Mouse (Mus musculus) CH12.LX (cell line): ENCODE measurements around the gene Tank. TPM values are rescaled to one million over a fixed set of nuclear protein-coding genes. Genes with fewer than 3 reads are reported as not detected.

Source experiments
- DNase-seq: peaks from one replicate; pipeline ENCODE4 v3.0.0-alpha.2; 2013; ENCODE audit errors: extremely low read depth
- H3K27ac ChIP-seq: 2 replicates; pipeline ENCODE4 v1.5.1; 2012; ENCODE audit warnings: low read depth, mild to moderate bottlenecking, control low read depth, moderate library complexity; ENCODE audit not compliant: insufficient read depth
- H3K27me3 ChIP-seq: replicated peaks from 2 replicates; pipeline ENCODE3; 2012; ENCODE audit warnings: inconsistent platforms
- H3K36me3 ChIP-seq, 2 experiments: replicated peaks in 1 of 2; 2 replicates each; pipeline versions ENCODE3 to v1.6.1; 2012; ENCODE audit warnings: inconsistent platforms in 1 of 2, low read length in 1 of 2, mild to moderate bottlenecking in 1 of 2, mixed read lengths in 1 of 2, moderate library complexity in 1 of 2; ENCODE audit not compliant: control insufficient read depth in 1 of 2, insufficient read depth in 1 of 2
- H3K4me1 ChIP-seq, 2 experiments: 2 replicates each; pipeline ENCODE4 v1.6.1; 2012; ENCODE audit warnings: inconsistent platforms in 1 of 2, moderate library complexity in 1 of 2; ENCODE audit not compliant: insufficient read depth in 2 of 2, control insufficient read depth in 1 of 2
- H3K4me2 ChIP-seq: 2 replicates; pipeline ENCODE4 v1.6.1; 2012; ENCODE audit warnings: low read depth, mild to moderate bottlenecking, control low read depth; ENCODE audit not compliant: poor library complexity, insufficient read depth, severe bottlenecking
- H3K4me3 ChIP-seq, 3 experiments: fragments of 150-350 bp in 1 of 3; sonication (generic) in 1 of 3; replicated peaks in 1 of 3; 2 replicates each; pipeline versions ENCODE3 to v1.5.1; 2011 to 2012; ENCODE audit warnings: low read depth in 2 of 3, low read length in 2 of 3, mild to moderate bottlenecking in 2 of 3, moderate library complexity in 2 of 3, control low read depth in 1 of 3, improper control_type of control experiment in 1 of 3, inconsistent platforms in 1 of 3, mixed read lengths in 1 of 3; ENCODE audit not compliant: poor library complexity in 1 of 3
- H3K79me2 ChIP-seq: replicated peaks from 2 replicates; pipeline ENCODE4 v1.6.1; 2012; ENCODE audit warnings: mild to moderate bottlenecking, moderate library complexity; ENCODE audit not compliant: control insufficient read depth, poor library complexity, insufficient read depth, severe bottlenecking; ENCODE audit errors: extremely low read depth
- H3K9ac ChIP-seq: 2 replicates; pipeline ENCODE4 v1.6.1; 2012; ENCODE audit warnings: low read depth, mild to moderate bottlenecking, control low read depth, moderate library complexity; ENCODE audit not compliant: insufficient read depth
- H3K9me3 ChIP-seq: replicated peaks from 2 replicates; pipeline ENCODE3; 2012; ENCODE audit warnings: low read length, inconsistent platforms, mixed read lengths
- CHD2 ChIP-seq: IDR thresholded peaks from 2 replicates; pipeline ENCODE4 v1.6.1; 2011; ENCODE audit warnings: low read length, improper control_type of control experiment
- CTCF ChIP-seq, 2 experiments: IDR thresholded peaks in 1 of 2; conservative IDR thresholded peaks in 1 of 2; 2 replicates each; pipeline ENCODE4 v1.5.1; 2011 to 2012; ENCODE audit warnings: low read depth in 2 of 2, low read length in 2 of 2, improper control_type of control experiment in 1 of 2, inconsistent platforms in 1 of 2, mild to moderate bottlenecking in 1 of 2, moderate library complexity in 1 of 2
- E2F4 ChIP-seq: IDR thresholded peaks from 2 replicates; pipeline ENCODE4 v1.6.1; 2011; ENCODE audit warnings: low read depth, low read length, improper control_type of control experiment; ENCODE audit not compliant: insufficient replicate concordance
- EP300 ChIP-seq: IDR thresholded peaks from 2 replicates; pipeline ENCODE4 v1.6.1; 2011; ENCODE audit warnings: low read length, improper control_type of control experiment
- ETS1 ChIP-seq: conservative IDR thresholded peaks from 2 replicates; pipeline ENCODE4 v1.6.1; 2012; ENCODE audit warnings: low read depth, mild to moderate bottlenecking, inconsistent platforms, low read length, improper control_type of control experiment, moderate library complexity
- GABPA ChIP-seq: IDR thresholded peaks from 2 replicates; pipeline ENCODE4 v1.6.1; 2012; ENCODE audit warnings: low read depth, low read length, improper control_type of control experiment, inconsistent platforms; ENCODE audit not compliant: insufficient replicate concordance
- HCFC1 ChIP-seq: IDR thresholded peaks from 2 replicates; pipeline ENCODE4 v1.6.1; 2012; ENCODE audit warnings: low read depth, mild to moderate bottlenecking, inconsistent platforms, low read length, improper control_type of control experiment
- IRF4 ChIP-seq: IDR thresholded peaks from 2 replicates; pipeline ENCODE4 v1.6.1; 2014; ENCODE audit warnings: low read depth, mild to moderate bottlenecking, inconsistent platforms, low read length, improper control_type of control experiment
- JUN ChIP-seq: IDR thresholded peaks from 2 replicates; pipeline ENCODE4 v1.6.1; 2011; ENCODE audit warnings: low read depth, mild to moderate bottlenecking, low read length, improper control_type of control experiment, moderate library complexity; ENCODE audit not compliant: insufficient read depth
- MAFK ChIP-seq: IDR thresholded peaks from 2 replicates; pipeline ENCODE4 v1.6.1; 2011; ENCODE audit warnings: low read length, improper control_type of control experiment; ENCODE audit not compliant: insufficient replicate concordance
- MAX ChIP-seq: IDR thresholded peaks from 2 replicates; pipeline ENCODE4 v1.6.1; 2011; ENCODE audit warnings: low read length, improper control_type of control experiment
- MAZ ChIP-seq: IDR thresholded peaks from 2 replicates; pipeline ENCODE4 v1.6.1; 2012; ENCODE audit warnings: low read depth, mild to moderate bottlenecking, inconsistent platforms, low read length, improper control_type of control experiment, moderate library complexity
- MEF2A ChIP-seq: IDR thresholded peaks from 2 replicates; pipeline ENCODE4 v1.6.1; 2014; ENCODE audit warnings: low read depth, mild to moderate bottlenecking, inconsistent platforms, low read length, improper control_type of control experiment, borderline replicate concordance
- PAX5 ChIP-seq: IDR thresholded peaks from 2 replicates; pipeline ENCODE4 v1.6.1; 2012; ENCODE audit warnings: low read length, inconsistent platforms, mixed read lengths
- POLR2A ChIP-seq: IDR thresholded peaks from 2 replicates; pipeline ENCODE4 v1.6.1; 2011; ENCODE audit warnings: low read depth, mild to moderate bottlenecking, improper control_type of control experiment, low read length
- POLR2AphosphoS2 ChIP-seq: IDR thresholded peaks from 2 replicates; pipeline ENCODE4 v1.6.1; 2011; ENCODE audit warnings: low read depth, low read length, improper control_type of control experiment
- RCOR1 ChIP-seq: conservative IDR thresholded peaks from 2 replicates; pipeline ENCODE4 v1.6.1; 2012; ENCODE audit warnings: low read depth, mild to moderate bottlenecking, inconsistent platforms, low read length, improper control_type of control experiment
- SIN3A ChIP-seq: IDR thresholded peaks from 2 replicates; pipeline ENCODE4 v1.6.1; 2012; ENCODE audit warnings: low read length, improper control_type of control experiment, inconsistent platforms
- SMC3 ChIP-seq: IDR thresholded peaks from 2 replicates; pipeline ENCODE4 v1.6.1; 2011; ENCODE audit warnings: low read depth, low read length, improper control_type of control experiment
- TCF12 ChIP-seq: IDR thresholded peaks from 2 replicates; pipeline ENCODE4 v1.6.1; 2014; ENCODE audit warnings: low read depth, mild to moderate bottlenecking, inconsistent platforms, low read length, improper control_type of control experiment
- UBTF ChIP-seq: IDR thresholded peaks from 2 replicates; pipeline ENCODE4 v1.6.1; 2012; ENCODE audit warnings: low read depth, mild to moderate bottlenecking, inconsistent platforms, low read length, improper control_type of control experiment, moderate library complexity
- USF1 ChIP-seq: IDR thresholded peaks from 2 replicates; pipeline ENCODE4 v1.6.1; 2014; ENCODE audit warnings: low read depth, mild to moderate bottlenecking, inconsistent platforms, low read length, improper control_type of control experiment
- ZC3H11A ChIP-seq: IDR thresholded peaks from 2 replicates; pipeline ENCODE4 v1.6.1; 2012; ENCODE audit warnings: low read depth, mild to moderate bottlenecking, inconsistent platforms, low read length, improper control_type of control experiment
- dilution Hi-C: fragments of 300-500 bp; cut with MboI; formaldehyde crosslinking; loops from 2 replicates; pipeline ENCODE4 v1.14.3; 2020; ENCODE audit warnings: low sequenced_read_pairs; ENCODE audit not compliant: extremely low pct_unique_long_range_greater_than_20kb, extremely low pct_ligation_motif_present
- in situ Hi-C: fragments of 300-500 bp; cut with MboI; formaldehyde crosslinking; loops from 3 replicates; pipeline ENCODE4 v1.14.3; 2019; ENCODE audit warnings: low sequenced_read_pairs, low pct_ligation_motif_present, low pct_unique_long_range_greater_than_20kb, mixed read lengths
- polyA plus RNA-seq: library from polyadenylated mRNA; unstranded; fragments of >175 nt; gene quantifications from 2 replicates; pipeline ENCODE4 v1.2.1, GENCODE M21; 2012; ENCODE audit warnings: low read depth; ENCODE audit not compliant: insufficient read length
- total RNA-seq, 2 experiments: library from RNA; depleted of rRNA; stranded (reverse); fragments of 300-350 nt in 1 of 2; fragments of >200 nt in 1 of 2; gene quantifications; 2 replicates each; pipeline ENCODE4 v1.2.3; 2012 to 2014

Gene Tank
- total and polyA plus RNA-seq, 3 experiments, result 45.7 to 152 (median 68.7) TPM

DNA sequence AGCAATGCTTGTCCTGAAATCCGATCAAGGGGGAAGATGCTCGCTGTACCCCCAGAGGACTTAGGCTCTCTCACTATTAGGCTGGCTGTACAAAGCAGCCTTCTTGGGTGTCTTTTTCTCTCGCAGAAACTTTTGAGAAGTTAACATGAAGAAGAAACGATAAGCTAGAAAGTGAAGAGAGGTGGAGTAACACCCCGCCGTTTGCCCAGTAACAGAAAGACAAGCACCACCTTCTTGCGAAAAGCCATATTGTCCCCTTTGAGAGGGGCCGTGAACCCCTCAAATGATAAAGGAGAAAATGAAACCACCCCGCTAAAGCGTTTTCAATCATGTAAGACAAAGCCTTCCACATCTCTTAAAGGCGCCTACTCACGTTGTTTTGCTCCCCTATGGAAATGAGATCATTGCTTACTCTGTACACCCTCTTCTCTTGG is 15.5 kb downstream of the Tank start:
- Histone ChIP-seq H3K27ac (peak overlapping the region; percentile 83), H3K4me1 (peaks cover 6 to 67% of the 10 kb centered on the region in 2 experiments; a peak in 3 of 4 replicates), H3K36me3 (peaks cover 4 to 36% of the 10 kb centered on the region in 2 experiments), H3K9me3 (no peaks in the 10 kb centered on the region), H3K79me2 (peaks cover 64% of the 10 kb centered on the region), H3K27me3 (no peaks in the 10 kb centered on the region), H3K9ac (peak overlapping the region; percentile 53), H3K4me3 (peak overlapping the region; percentile 67 to 72 (median 70)), H3K4me2 (peak overlapping the region; percentile 76)
- TF ChIP-seq IRF4 (no peak), MAZ (no peak), USF1 (no peak), SIN3A (no peak), JUN (no peak), EP300 (no peak), MAX (no peak), MEF2A (no peak), POLR2A (no peak), MAFK (no peak), ZC3H11A (no peak), UBTF (no peak), SMC3 (no peak), E2F4 (no peak), ETS1 (no peak)
- dilution Hi-C loops, result no loop called here
- DNase-seq, result no peak
- in situ Hi-C loops, result no loop called here

DNA sequence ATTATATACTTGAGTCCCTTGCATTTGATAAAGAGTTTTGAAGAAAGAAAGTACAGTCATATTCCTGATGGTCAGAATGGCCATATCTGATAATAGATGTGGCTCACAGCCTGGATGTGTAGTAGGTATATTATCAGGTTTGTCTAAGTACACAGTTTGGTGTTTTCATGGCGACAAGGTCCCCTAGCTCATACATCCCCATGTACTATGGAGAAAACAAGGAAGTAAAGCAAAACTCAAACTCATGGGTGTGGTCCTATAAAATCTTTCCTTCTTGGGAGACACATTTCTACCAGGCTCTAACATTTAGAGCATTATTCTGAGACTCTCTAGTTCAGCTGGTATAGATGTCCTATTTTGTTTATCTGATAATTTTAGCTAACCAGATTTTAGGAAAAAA is 21.3 kb downstream of the Tank start:
- no peaks in the 10 kb centered on the region for H3K27me3 ChIP-seq
- in situ Hi-C loops, result no loop called here
- H3K79me2 ChIP-seq, result peaks cover 70% of the 10 kb centered on the region
- H3K36me3 ChIP-seq, result peaks cover 4 to 50% of the 10 kb centered on the region in 2 experiments
- no peaks in the 10 kb centered on the region for H3K9me3 ChIP-seq
- H3K4me3 ChIP-seq, result no peak overlapping the region
- dilution Hi-C loops, result no loop called here
- DNase-seq, result no peak
- H3K4me2 ChIP-seq, result no peak overlapping the region
- no peak overlapping the region for H3K9ac ChIP-seq
- TF ChIP-seq RCOR1 (no peak), EP300 (no peak), MAZ (no peak), ZC3H11A (no peak), GABPA (no peak), HCFC1 (no peak), CTCF (conservative IDR thresholded peaks at IDR 0.05 in 1 of 2, IDR thresholded peaks at IDR 0.05 in 1 of 2; ENCODE audit: low read depth in 2 of 2, low read length in 2 of 2) (no peak), USF1 (no peak), UBTF (no peak), TCF12 (no peak), PAX5 (no peak), POLR2AphosphoS2 (no peak), CHD2 (no peak)
- H3K4me1 ChIP-seq, result peaks cover 5 to 87% of the 10 kb centered on the region in 2 experiments
- no peak overlapping the region for H3K27ac ChIP-seq
